Mouse (Mus musculus) spleen, postnatal 4 days (tissue): ENCODE measurements around the gene Pnliprp2.

Source experiments
- DNase-seq, 2 experiments: peaks; one replicate each; pipeline ENCODE4 v3.0.0; 2022; ENCODE audit warnings: low spot score in 2 of 2

Pnliprp2 gene

GRCm38 (mm10) chr19:58759423-58759822 is at the start of gene Pnliprp2:
Gene Pnliprp2, plus strand, starts transcription at chr19:58759719.
- no peak for DNase-seq

GRCm38 (mm10) chr19:58717925-58718324 is 41.6 kb upstream of the Pnliprp2 start:
- DNase-seq, result no peak

- DNase-seq, result no peak
Observed at GRCm38 (mm10) chr19:58720439-58720838, 39.1 kb upstream of the Pnliprp2 start.

DNA sequence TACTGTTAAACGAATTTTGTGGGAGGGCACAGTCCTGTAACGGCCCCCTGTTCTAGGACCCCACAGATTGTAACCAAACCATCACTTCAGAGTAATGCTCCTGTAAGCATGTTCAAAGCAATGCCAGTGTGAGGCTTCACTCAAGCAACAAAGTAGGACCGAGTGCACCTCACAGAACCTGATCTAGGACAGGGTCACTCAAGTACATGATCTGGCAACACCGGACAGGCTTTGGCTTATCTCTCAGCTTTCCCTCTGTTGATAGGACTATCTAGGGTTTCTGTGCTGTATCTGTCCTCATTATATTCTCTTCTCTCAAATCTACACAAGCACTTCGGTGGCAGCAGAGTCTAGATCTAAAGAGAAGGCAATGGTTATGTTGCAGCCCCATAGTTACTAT is 33.0 kb upstream of the Pnliprp2 start:
- no peak for DNase-seq

DNA sequence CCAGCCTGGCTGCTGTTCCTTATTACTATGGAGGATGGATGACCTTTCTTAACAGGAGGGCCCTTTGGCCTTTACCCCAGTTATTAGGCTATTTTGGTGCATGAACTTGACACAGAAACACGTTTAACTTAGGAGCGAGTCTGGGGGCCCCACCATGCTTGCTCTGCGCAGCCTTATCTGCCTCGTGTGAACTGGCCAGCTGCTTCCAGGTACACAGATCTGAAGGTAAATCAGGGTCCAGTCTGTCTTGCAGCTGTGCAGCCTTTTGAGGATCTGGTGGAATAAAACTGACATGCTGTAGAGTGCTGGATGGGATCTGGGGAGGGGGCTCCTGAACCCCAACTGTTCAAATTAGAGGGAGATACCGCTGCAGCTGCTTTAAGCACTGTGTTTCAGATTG is 31.8 kb upstream of the Pnliprp2 start:
- no peak for DNase-seq

DNA sequence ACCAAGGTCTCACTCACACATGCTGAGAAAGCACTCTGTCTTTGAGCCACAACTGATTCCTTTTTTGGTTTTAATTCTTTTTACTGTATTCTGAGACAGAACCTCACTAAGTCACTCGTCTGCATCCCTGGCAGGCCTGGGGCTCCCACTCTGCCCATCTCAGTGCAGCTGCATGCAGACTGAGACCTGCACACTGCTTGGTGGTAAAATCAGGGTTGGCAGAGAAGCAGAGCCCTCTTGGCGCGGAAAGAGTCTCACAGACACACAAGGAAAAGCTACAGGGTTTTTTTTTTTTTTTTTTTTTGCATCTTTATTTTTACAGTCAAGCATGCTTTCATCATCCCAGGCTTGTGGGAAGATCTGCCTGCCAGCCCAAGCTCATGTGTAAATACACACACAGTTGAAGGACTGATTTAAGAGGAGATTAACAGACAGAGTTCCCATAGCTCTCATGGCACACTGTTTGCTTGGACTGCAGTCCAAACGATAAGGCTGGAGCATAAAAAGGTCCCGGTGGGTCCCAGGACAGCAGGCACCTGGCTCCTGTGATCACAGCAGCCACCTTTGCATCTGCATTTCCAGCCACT is 31.0 kb upstream of the Pnliprp2 start, which contains the start of gene Pnliprp1:
TSS of gene Pnliprp1 (plus strand) at position 443 of the 587 bp plus-strand sequence.
- DNase-seq, result no peak

DNA sequence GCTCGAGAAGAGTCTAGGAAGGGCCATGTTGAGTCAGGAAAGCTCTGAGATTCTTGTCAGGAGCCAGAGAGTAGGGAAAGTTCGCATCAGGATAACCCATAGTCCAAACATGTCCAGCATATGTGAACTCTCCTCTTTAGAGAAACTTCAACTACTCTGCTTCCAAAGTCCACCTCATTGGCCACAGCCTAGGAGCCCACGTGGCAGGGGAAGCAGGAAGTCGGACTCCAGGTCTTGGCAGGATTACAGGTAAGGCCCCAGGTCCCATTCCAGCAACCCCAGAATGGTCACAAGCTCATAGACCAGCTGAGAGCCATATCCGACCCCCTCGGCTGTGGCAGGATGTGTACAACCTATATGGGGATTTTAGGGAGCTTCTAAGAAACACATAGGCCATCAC is 26.3 kb upstream of the Pnliprp2 start:
- no peak for DNase-seq

DNA sequence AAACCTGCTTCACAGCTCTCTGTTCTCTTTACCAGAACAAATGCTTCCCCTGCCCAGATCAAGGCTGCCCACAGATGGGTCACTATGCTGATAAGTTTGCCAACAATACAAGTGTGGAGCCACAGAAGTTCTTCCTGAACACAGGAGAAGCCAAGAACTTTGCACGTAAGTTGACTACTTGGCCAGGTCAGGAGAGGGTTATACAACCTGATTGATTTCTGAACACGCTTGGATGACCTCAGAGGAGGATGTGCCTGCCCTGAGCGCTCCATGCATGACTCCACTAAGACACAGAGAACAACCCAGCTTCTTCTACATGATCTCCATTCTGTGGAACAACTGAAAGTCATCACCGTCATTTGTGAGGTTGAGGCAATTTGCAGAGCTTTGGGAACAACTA is 21.4 kb upstream of the Pnliprp2 start:
- DNase-seq, result no peak

DNA sequence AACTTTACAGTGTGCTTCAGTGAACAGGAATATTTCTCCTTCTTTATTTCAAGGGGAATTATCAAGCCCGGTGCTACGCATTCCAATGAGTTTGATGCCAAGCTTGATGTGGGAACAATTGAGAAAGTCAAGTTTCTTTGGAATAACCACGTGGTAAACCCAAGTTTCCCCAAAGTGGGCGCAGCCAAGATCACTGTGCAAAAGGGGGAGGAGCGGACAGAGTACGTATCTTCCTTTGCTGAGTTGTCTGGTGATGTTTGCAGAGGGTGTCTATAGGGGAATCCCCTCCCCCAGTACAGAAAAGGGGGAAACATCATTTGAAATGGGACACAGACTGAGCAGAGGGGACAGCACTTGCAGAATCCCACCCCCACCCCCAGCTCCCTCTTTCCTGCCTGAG is 18.5 kb upstream of the Pnliprp2 start:
- no peak for DNase-seq

DNA sequence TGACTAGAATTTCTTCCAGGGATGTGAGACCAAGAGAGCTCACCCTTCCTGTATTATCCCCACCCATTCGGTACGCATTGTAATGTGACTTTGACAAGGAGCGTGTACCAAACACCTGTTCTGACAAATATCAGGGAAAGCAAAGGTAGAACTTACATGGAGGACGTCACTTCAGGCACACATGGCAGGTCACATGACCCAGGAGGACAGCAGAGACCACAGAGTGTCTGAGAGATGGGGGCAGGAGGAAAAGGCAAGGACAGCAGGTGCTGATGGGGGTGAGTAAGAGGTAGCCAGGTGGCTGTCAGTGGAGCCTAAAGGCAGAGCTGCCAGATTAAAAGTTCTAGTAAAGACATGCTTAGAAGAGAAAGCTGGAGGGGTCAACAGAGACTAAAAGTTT is 16.8 kb upstream of the Pnliprp2 start:
- no peak for DNase-seq

DNA sequence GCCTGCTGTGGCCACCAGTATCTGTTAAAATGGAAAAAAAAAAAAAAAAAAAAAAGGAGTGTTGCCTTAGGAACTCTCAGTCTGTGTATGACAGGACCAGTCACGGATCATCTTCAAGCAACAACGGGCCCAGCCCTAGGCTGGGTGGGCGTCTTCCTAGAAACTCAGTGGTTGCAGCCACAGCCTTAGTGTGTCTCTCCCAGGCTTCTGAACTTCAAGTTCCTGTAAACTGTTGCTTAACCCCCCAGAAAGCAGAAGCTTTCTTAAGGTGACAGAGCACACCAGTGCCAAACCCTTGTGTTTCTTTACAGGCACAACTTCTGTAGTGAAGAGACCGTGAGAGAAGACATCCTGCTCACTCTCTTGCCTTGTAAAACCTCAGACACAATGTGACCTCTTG is 15.8 kb upstream of the Pnliprp2 start:
- no peak for DNase-seq

- DNase-seq, result no peak
Observed at GRCm38 (mm10) chr19:58747498-58748000, 12.0 kb upstream of the Pnliprp2 start.

GRCm38 (mm10) chr19:58750822-58751221 is 8.7 kb upstream of the Pnliprp2 start:
- no peak for DNase-seq

- DNase-seq, result no peak
Observed at GRCm38 (mm10) chr19:58751504-58751903, 8.0 kb upstream of the Pnliprp2 start.

DNA sequence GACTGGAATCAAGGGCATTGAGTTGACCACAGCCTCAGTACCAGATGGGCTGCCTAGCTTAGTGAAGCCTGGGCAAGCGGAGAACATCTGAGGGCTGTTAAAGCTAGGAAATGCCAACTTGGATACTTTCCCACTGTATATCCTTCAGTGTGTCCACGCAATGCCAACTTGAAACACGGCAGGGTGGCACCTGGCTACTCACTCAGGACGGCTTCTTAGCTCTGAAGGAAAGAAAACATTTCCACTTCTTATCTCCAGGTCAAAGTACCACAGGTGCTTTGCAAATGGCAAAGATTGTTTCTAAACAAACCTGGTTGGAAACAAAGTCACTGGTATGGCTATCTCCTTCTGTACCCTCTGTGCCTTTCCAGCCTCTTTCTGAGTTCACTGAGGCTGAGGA is 648 bp upstream of the Pnliprp2 start:
- no peak for DNase-seq

DNA sequence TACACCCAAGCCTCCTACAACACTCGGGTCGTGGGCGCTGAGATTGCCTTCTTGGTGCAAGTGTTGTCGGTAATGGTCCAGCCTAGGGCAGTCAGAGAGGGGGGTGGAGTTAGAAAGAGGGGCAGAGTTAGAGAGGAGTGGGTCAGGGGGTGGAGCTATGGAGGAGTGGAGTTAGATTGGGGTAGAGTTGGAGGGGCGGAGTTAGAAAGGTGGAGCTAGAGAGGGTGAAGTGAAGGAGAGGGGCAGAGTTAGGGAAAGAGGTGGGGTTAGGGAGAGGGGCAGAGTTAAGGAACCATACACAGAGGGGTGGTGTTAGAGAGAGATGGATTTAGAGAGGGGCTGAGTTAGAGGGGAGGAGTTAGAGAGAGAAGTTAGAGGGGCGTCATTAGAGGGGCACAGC is 2.8 kb downstream of the Pnliprp2 start:
- no peak for DNase-seq

- DNase-seq, result no peak
Observed at GRCm38 (mm10) chr19:58762848-58763541, 3.5 kb downstream of the Pnliprp2 start.

- no peak for DNase-seq
Observed at GRCm38 (mm10) chr19:58767329-58767728, 7.8 kb downstream of the Pnliprp2 start.

DNA sequence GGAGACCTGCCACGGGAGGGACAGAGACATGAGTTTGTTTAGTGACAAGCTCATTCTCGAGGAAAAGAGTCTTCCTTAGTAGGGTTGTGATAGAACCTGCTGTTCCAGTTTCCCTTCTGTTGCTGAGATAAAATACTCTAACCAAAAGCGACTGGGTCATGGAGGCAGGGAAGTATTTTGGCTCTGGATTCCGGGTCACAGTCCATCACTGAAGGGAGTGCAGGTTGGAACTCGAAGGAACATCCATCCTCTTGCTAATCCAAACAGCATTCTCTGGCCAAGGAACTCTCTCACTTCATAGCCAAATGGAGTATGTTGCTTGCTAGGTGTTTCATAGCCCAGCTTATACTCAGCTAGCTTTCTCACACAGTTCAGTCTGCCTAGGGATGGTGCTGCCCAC is 16.9 kb downstream of the Pnliprp2 start:
- no peak for DNase-seq

GRCm38 (mm10) chr19:58781566-58781965 is 22.0 kb downstream of the Pnliprp2 start:
- DNase-seq, result no peak

- no peak for DNase-seq
Observed at GRCm38 (mm10) chr19:58783938-58784337, 24.4 kb downstream of the Pnliprp2 start.

- no peak for DNase-seq
Observed at GRCm38 (mm10) chr19:58789194-58789593, 29.7 kb downstream of the Pnliprp2 start.

DNA sequence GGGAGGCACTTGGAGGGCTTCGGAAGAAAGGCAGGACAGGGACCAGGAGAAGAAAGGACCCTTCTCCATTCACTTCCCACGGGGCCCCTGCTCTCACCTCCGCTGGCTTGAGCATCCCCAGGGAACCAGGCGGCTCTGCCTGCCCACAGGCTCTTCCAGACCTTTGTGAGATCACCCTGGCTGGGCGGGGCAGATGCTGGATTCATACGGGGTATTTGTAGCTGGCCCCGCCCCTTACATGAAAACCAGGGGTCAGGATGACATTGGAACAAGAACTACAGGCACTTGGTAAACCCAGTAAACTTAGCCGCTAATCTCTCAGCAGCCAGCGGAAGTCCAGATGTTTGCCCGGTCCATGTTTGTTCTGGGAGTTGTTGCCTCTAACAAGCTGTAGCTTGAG is 34.8 kb downstream of the Pnliprp2 start, which contains the start of gene 1700019N19Rik:
TSS of gene 1700019N19Rik (minus strand) at position 178 of the 400 bp plus-strand sequence.
- DNase-seq, result no peak
